Mouse (Mus musculus) A20 (cell line): ENCODE measurements around the gene Prkce.

Experiments used
- DNase-seq: peaks from one replicate; pipeline ENCODE4 v3.0.0-alpha.2; 2011; ENCODE audit warnings: low read depth, low spot score

The Prkce gene

DNA sequence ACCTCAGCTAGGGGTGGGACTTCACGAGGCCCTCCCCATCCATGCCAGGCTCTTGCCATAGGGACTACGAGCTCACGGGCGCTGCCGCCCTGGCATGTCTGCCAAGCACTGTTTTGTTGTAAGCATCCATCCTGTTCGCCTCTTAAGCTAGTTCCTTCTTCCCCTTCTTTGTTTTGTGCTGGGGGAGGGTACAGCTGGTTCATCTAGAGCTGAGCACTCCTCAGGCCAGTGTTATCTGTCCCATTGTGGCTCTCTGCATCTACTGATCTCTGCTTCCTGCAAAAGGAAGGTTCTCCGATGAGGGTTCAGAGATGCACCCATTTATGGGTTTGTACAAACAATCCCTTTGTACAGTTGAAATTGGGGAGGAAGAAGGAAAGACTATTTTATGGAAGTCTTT is 9.1 kb downstream of the Prkce start:
- no peak for DNase-seq

DNA sequence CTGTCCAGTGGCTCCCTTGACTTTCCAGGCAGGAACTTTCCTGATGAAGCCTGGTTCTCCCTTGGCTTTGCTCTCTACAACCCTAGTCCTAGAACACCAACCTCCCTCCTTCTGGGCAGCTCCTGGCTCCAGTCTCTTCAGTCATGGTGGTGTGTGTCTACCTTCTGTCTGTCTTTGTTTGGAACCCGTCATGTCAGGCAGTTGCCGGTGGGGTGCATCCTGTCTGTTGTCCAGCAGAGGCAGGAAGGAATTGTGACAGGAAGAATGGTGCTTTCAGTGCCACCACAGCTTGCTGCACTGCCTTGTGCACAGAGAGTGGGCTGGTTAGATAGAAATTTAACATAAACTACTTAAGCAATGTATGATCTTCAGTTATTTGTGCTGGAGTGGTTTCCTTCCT is 16.2 kb downstream of the Prkce start:
- DNase-seq, result no peak

DNA sequence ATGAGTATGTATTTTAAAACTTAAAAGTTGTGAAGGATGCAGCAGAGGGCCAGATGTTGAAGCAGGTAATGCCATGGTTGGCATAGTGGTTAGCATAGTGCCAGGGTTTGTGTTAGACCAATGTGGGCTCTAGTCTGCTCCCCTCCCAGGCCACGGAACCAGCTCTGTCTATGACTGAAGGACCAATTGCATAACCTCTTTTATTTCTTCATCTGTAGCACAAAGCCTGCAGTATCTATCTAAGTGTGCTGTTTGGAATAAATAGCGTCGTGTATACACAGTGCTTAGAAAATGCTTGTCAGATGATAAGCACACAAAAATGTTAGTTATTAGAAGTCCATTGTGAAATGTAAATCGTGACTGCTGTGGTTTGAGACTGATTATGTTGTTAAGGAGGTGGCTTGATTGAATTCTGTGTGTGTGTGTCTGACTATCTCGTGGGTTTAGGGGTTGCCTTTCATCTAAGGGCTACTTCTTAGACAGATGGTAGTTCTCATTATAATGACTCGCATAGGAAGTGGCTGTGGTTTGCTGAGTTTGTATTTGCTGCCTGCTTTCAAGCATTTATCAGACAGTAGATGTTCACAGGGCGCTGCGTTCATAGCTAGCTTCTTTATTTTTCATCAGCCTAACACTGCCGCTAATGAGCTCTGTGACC is 17.1 kb downstream of the Prkce start:
- no peak for DNase-seq

DNA sequence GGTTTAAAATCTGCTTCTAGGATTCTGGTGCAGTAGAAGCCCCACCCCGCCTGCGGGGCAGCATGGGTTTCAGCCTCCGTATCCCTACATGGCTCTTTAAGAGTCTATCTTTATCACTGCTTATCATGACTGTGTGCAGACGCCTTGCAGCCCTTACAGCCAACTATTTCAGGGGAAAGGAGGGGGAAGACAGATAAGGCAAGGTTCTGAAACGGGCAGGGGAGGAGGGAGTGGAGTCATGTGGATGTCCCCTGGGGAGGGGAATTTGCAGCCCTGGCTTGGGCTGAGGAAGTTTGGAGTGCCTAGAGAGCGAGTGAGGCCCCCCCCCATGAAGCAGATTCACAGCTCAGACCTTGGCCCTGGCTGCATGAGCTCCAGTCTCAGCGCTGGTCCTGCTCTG is 18.0 kb downstream of the Prkce start:
- DNase-seq, result no peak

DNA sequence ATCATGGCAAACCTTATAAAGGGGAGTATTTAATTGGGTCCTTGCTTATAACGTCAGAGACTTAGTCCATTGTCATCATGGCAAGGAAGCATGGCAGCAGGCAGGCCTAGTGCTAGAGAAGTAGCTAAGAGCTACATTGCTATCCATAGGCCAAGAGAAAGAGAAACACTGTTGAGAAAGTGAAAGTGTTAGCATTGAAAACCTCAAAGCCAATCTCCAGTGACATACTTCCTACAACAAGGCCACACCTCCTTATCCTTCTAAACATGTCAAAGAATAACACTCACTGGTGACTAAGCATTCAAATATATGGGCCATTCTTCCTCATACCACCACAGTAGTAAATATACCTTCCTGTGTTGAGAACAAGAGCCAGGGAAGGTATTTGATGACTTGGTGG is 20.2 kb downstream of the Prkce start:
- peak; percentile 35 for DNase-seq

- no peak for DNase-seq
These were observed 26.4 kb downstream of the Prkce start for GRCm38 (mm10) chr17:86193979-86194378.

- no peak for DNase-seq
These were observed 27.3 kb downstream of the Prkce start for GRCm38 (mm10) chr17:86194921-86195320.

GRCm38 (mm10) chr17:86198496-86199465 is 31.2 kb downstream of the Prkce start:
- DNase-seq, result no peak

GRCm38 (mm10) chr17:86201981-86202380 is 34.4 kb downstream of the Prkce start:
- no peak for DNase-seq

GRCm38 (mm10) chr17:86202972-86203371 is 35.4 kb downstream of the Prkce start:
- DNase-seq, result no peak

DNA sequence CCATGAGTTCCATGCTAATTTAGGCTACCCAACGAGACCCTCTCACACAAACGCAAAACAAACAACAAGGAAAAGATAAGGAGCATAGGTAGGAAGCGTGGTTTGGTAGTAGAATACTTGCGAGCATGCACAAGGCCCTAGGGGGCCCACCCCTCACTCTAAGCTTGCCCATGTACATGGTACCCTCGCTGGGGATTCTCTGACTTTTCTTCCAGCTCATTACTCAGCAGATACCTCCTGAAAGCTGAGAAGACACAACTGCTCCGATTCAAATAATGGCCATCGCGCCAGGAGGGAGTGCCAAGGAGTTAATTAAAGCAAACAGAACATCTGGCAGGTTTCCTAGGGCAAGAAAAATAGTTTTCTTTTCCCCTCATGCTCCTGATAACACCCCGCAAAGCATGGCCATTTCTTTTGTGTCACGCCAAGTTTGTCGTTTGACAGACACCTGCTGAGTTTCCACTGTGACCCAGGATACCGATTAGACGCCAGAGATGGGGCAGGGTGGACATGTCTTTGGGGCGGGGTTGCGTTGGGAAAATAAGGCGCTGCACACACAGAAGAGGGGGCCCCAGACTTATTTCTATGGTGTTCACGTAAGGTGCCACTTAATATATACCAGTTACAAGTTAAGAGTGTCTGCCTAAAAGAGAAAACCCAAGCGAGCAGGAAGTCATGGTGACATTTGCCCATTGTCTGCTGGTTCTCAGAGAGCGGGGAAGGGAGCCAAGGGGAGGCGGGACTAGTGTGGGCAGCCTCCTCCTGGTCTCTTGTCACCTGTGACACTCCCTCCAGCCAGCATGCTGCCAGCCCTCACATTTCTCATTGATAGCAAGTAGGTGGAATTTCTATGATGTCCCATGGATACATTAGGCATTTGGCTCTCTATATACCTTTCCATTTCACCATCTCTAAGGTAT is 36.2 kb downstream of the Prkce start:
- no peak for DNase-seq

DNA sequence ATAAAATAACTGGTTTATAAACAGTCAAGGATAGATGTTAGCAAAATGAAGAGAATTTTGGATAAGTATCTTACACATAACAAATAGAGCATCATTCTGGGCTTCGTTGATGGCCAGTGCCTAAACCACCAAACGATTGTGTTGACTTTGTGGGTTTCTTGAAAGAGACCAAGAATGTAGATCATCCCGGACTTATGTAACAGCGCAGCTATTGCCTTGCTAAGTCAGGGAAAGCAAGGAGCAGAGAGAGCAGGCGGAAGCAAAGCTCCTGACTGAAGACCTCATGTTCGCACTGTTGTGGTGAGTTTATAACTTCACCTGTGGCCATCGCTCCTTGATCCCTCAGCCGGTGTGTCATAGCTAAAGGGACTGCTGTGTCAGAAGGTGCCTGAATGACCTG is 38.7 kb downstream of the Prkce start:
- DNase-seq, result no peak

DNA sequence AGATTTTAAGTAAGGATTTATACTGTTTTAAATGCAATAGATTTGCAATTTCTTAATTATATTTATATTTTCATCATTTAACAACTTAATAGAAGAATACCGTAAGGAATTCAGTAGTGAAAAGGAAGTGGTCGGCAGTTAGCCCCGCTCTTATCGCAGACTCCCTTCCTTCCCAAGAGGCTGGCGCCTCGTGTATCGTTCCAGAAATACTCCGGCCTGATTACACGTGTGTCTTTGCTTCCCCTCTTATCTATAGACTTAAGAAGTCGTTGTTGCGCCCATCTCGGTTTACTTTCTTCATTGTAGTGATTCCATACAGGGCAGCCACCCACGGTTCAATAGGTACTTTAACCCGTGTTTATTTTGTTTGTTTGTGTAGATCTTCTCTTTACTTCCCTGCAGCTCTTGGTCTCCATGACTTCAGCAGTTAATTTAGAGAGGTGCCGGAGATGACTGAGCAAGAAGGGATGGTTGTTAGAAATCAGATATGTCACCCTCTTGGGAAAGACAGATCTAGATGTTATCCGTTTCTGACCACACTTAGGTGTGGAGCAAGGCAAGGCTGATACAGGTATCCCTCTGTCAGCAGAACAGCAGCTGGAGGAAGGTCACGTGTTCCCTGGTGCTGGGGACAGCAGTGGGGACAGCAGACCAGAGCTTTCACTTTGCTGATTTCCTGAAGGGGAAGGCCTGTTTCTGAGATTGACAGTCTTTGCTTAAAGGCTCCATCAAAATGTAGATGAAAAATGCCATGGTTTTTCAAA is 40.7 kb downstream of the Prkce start:
- no peak for DNase-seq

DNA sequence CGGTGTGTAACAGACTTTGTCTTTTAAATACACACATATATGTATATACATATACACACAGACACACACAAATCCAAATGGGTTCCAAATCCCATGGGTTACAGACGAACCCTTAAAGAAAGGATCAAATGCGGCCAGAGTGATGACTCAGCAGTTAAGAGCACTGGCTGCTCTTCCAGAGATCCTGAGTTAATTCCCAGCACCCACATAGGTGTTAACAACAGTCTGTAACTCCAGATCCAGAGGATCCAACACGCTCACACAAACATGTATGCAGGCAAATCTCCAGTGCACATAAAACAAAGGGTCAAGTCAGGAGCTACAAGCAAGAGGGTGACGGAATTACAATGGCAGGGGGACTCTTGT is 41.2 kb downstream of the Prkce start:
- no peak for DNase-seq

- DNase-seq, result peak; percentile 11
These were observed 42.2 kb downstream of the Prkce start for GRCm38 (mm10) chr17:86209680-86210251.

DNA sequence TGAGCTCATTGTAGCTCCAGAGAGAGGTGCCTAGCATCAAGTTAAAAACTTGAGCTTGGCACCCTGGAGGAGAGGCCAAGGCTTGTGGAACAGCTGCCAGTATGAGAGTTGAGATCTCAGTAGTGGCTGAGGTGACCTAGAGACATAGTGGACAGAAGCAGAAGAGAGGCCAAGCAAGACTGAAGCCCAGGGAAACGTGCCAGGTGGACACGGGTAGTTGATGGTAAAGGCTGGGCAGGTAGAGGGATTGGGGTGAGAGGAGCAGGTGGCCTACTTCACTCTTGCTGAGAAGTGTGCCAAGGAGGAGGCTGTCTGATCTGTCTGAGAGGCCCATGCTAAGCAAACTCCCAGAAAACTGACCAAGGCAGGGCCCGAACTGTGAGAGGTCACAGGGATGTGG is 44.6 kb downstream of the Prkce start:
- no peak for DNase-seq

DNA sequence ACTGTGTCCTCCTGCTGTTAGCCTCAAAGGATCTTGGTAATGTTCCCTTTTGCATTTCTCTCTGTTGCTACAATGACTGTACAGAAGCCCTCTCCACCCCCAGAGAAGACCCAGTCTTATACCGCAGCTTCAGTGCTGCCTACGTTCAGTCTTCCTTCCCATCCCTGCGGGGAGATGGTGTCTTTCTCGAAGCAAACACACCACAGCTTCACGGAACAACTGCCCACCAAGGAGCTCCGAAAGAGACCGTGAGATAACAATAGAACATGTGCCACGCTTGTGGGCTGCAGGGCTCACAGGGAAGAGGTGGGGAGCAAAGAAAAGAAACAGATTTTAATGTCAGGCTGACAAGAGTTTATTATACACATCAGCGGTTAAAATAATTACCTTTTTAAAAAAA is 46.7 kb downstream of the Prkce start:
- DNase-seq, result no peak

DNA sequence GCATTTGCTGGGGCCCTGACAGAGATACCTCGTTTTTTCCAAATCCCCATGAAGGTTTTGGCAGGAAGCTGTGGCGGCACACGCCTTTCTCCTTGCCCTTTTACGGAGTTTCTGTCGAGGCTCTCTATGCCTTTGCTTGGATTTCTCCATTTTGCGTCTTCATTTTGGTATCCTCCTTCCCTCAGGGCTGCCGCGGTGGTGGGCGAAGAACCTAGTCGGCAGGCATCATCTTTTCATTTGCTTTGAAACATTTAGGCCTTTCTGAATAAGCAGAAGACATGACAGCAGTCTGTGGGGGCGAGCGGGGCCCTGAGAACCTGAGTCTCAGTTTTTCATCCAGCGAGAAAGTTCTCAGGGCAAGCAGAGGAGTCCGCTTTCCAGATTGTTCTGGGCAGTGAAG is 47.2 kb downstream of the Prkce start:
- no peak for DNase-seq

DNA sequence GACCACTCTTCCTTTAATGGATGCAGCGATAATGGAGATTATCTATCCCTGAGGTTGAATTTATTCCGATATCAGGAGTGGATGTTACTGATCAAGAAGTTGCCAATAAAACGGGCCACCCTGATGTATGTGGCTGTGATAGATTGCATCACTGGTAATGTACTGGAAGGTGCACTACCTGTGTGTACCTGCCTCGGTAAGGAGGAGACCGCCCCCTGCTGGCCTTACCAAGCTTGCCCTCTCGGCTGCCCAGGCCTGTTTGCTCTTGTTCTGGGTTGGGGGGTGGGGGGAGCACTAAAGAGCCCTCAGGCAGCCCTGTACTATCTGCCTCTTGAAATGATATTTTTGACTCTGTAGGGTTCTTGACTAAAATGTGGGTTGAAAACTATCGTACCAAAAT is 48.2 kb downstream of the Prkce start:
- peak; percentile 70 for DNase-seq

DNA sequence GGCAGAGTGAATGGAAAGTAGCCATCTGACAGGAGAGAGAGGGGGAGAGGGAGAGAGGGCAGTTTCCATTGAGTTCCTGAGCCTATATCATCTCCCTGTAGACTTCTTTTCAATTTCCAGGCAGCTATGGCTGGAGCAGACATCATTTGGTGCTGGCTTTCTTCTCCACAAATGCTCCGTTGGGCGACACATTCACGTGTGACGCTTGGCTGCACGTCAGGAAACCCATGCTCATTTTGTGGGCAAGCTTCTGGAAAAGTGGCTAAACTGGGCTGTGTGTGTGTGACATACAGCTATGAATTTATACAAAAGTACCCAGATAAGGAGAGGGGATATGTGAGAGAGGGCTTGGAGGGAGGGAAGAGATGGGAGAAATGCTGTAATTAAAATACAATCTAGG is 49.9 kb downstream of the Prkce start:
- DNase-seq, result no peak

DNA sequence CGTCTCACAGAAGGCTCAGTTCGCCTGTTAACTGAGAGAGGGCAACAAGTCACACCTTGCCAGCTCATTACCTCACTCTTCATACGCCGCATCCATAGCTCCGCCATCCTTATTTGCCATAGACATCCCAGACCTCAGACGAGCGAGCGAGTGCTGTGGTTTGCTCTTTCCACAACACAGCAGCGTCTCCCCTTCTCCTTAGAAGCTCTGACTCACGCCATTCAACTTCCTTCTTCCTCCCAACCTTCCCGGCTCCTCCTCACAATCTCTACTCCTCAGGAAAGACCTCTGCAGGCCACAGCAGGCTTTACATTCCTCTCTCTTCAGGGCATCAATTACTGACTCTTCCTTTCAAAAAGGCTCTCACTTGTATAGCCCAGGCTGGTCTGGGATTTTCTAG is 51.0 kb downstream of the Prkce start:
- no peak for DNase-seq
